Mouse (Mus musculus) MEL (cell line): Measurements from ENCODE around the gene Chst13. TPM values are rescaled to one million over a fixed set of nuclear protein-coding genes. Genes with fewer than 3 reads are reported as not detected.

ENCODE experiments used
- DNase-seq: peaks from one replicate; pipeline ENCODE4 v3.0.0; 2011; ENCODE audit warnings: low read depth, low spot score
- H3K27ac ChIP-seq: 2 replicates; pipeline ENCODE4 v1.5.1; 2012; ENCODE audit warnings: low read depth, mild to moderate bottlenecking, control low read depth, low read length, moderate library complexity; ENCODE audit not compliant: control insufficient read depth
- H3K27me3 ChIP-seq, 2 experiments: fragments of 150-350 bp in 1 of 2; sonication (generic) in 1 of 2; 2 replicates each; pipeline ENCODE4 v1.6.1; 2012; ENCODE audit warnings: low read length in 2 of 2, mild to moderate bottlenecking in 2 of 2, improper control_type of control experiment in 1 of 2, moderate library complexity in 1 of 2; ENCODE audit not compliant: insufficient read depth in 2 of 2, control insufficient read depth in 1 of 2
- H3K36me3 ChIP-seq, 2 experiments: 2 replicates each; pipeline ENCODE4 v1.6.1; 2012 to 2014; ENCODE audit warnings: low read length in 2 of 2, improper control_type of control experiment in 1 of 2, inconsistent platforms in 1 of 2, mild to moderate bottlenecking in 1 of 2; ENCODE audit not compliant: insufficient read depth in 2 of 2, control insufficient read depth in 1 of 2
- H3K4me1 ChIP-seq, 2 experiments: fragments of 150-350 bp in 1 of 2; sonication (generic) in 1 of 2; 2 replicates each; pipeline ENCODE4 v1.6.1; 2012; ENCODE audit warnings: low read length in 2 of 2, improper control_type of control experiment in 1 of 2, mild to moderate bottlenecking in 1 of 2; ENCODE audit not compliant: insufficient read depth in 2 of 2, control insufficient read depth in 1 of 2
- H3K4me3 ChIP-seq, 2 experiments: fragments of 150-350 bp in 1 of 2; sonication (generic) in 1 of 2; 2 replicates each; pipeline ENCODE4 v1.5.1; 2012; ENCODE audit warnings: low read depth in 2 of 2, low read length in 2 of 2, mild to moderate bottlenecking in 2 of 2, moderate library complexity in 2 of 2, control low read depth in 1 of 2, improper control_type of control experiment in 1 of 2; ENCODE audit not compliant: control insufficient read depth in 1 of 2, insufficient read depth in 1 of 2
- H3K79me2 ChIP-seq: 2 replicates; pipeline ENCODE4 v1.6.1; 2012; ENCODE audit warnings: mild to moderate bottlenecking, low read length, moderate library complexity; ENCODE audit not compliant: control insufficient read depth, poor library complexity, insufficient read depth
- H3K9ac ChIP-seq: 2 replicates; pipeline ENCODE4 v1.6.1; 2012; ENCODE audit warnings: low read depth, mild to moderate bottlenecking, control low read depth, low read length, moderate library complexity; ENCODE audit not compliant: control insufficient read depth, poor library complexity, severe bottlenecking
- H3K9me3 ChIP-seq: fragments of 150-350 bp; sonication (generic); replicated peaks from 2 replicates; pipeline ENCODE4 v1.6.1; 2012; ENCODE audit warnings: mild to moderate bottlenecking, low read length, improper control_type of control experiment, moderate library complexity; ENCODE audit not compliant: insufficient read depth
- BHLHE40 ChIP-seq: IDR thresholded peaks from 2 replicates; pipeline ENCODE4 v1.6.1; 2012; ENCODE audit warnings: low read depth, mild to moderate bottlenecking, inconsistent platforms, low read length, improper control_type of control experiment, borderline replicate concordance
- CHD2 ChIP-seq: IDR thresholded peaks from 2 replicates; pipeline ENCODE4 v1.6.1; 2011; ENCODE audit warnings: low read length, improper control_type of control experiment
- ELF1 ChIP-seq: IDR thresholded peaks from 2 replicates; pipeline ENCODE4 v1.6.1; 2014; ENCODE audit warnings: low read depth, mild to moderate bottlenecking, inconsistent platforms, low read length, improper control_type of control experiment, moderate library complexity
- ETS1 ChIP-seq: IDR thresholded peaks from 2 replicates; pipeline ENCODE4 v1.6.1; 2012; ENCODE audit warnings: low read depth, mild to moderate bottlenecking, inconsistent platforms, low read length, improper control_type of control experiment, moderate library complexity
- JUND ChIP-seq: IDR thresholded peaks from 2 replicates; pipeline ENCODE4 v1.6.1; 2011; ENCODE audit warnings: low read depth, mild to moderate bottlenecking, improper control_type of control experiment, low read length
- KAT2A ChIP-seq: conservative IDR thresholded peaks from 2 replicates; pipeline ENCODE4 v1.6.1; 2012; ENCODE audit warnings: low read depth, low read length, improper control_type of control experiment, inconsistent platforms
- MAFK ChIP-seq: IDR thresholded peaks from 2 replicates; pipeline ENCODE4 v1.6.1; 2011; ENCODE audit warnings: low read depth, mild to moderate bottlenecking, low read length, improper control_type of control experiment, borderline replicate concordance
- MAX ChIP-seq: IDR thresholded peaks from 2 replicates; pipeline ENCODE4 v1.6.1; 2011; ENCODE audit warnings: low read length, improper control_type of control experiment
- MEF2A ChIP-seq: IDR thresholded peaks from 2 replicates; pipeline ENCODE4 v1.6.1; 2014; ENCODE audit warnings: low read depth, mild to moderate bottlenecking, inconsistent platforms, low read length, improper control_type of control experiment; ENCODE audit not compliant: poor library complexity, insufficient replicate concordance, severe bottlenecking; ENCODE audit errors: extremely low read depth
- MYB ChIP-seq: IDR thresholded peaks from 2 replicates; pipeline ENCODE4 v1.6.1; 2011; ENCODE audit warnings: mild to moderate bottlenecking, low read depth, low read length, improper control_type of control experiment
- NELFE ChIP-seq: IDR thresholded peaks from 2 replicates; pipeline ENCODE4 v1.6.1; 2011; ENCODE audit warnings: low read depth, low read length, improper control_type of control experiment
- NRF1 ChIP-seq: IDR thresholded peaks from 2 replicates; pipeline ENCODE4 v1.6.1; 2014; ENCODE audit warnings: low read depth, mild to moderate bottlenecking, inconsistent platforms, low read length, improper control_type of control experiment, moderate library complexity; ENCODE audit not compliant: poor library complexity, insufficient read depth, severe bottlenecking
- POLR2A ChIP-seq, 2 experiments: IDR thresholded peaks; 2 replicates each; pipeline ENCODE4 v1.6.1; 2011 to 2012; ENCODE audit warnings: low read length in 2 of 2, mild to moderate bottlenecking in 2 of 2, control low read depth in 1 of 2, improper control_type of control experiment in 1 of 2, low read depth in 1 of 2, moderate library complexity in 1 of 2; ENCODE audit not compliant: control insufficient read depth in 1 of 2, insufficient read depth in 1 of 2, poor library complexity in 1 of 2
- POLR2AphosphoS2 ChIP-seq: IDR thresholded peaks from 2 replicates; pipeline ENCODE4 v1.6.1; 2011; ENCODE audit warnings: low read length, improper control_type of control experiment
- POLR2AphosphoS5 ChIP-seq: IDR thresholded peaks from 2 replicates; pipeline ENCODE4 v1.6.1; 2012; ENCODE audit warnings: low read depth, borderline replicate concordance, mild to moderate bottlenecking, inconsistent platforms, low read length, moderate library complexity, mixed read lengths
- RAD21 ChIP-seq: IDR thresholded peaks from 2 replicates; pipeline ENCODE4 v1.6.1; 2011; ENCODE audit warnings: mild to moderate bottlenecking, low read depth, low read length, improper control_type of control experiment
- SIN3A ChIP-seq: IDR thresholded peaks from 2 replicates; pipeline ENCODE4 v1.6.1; 2012; ENCODE audit warnings: low read length, improper control_type of control experiment, inconsistent platforms
- SMC3 ChIP-seq: IDR thresholded peaks from 2 replicates; pipeline ENCODE4 v1.6.1; 2011; ENCODE audit warnings: low read depth, low read length, improper control_type of control experiment
- TBP ChIP-seq: IDR thresholded peaks from 2 replicates; pipeline ENCODE4 v1.8.0; 2011; ENCODE audit warnings: low read depth, low read length, improper control_type of control experiment
- TCF12 ChIP-seq: IDR thresholded peaks from 2 replicates; pipeline ENCODE4 v1.6.1; 2014; ENCODE audit warnings: low read depth, mild to moderate bottlenecking, inconsistent platforms, low read length, improper control_type of control experiment, moderate library complexity
- ZMIZ1 ChIP-seq: IDR thresholded peaks from 2 replicates; pipeline ENCODE4 v1.6.1; 2012; ENCODE audit warnings: low read depth, mild to moderate bottlenecking, inconsistent platforms, low read length, improper control_type of control experiment, moderate library complexity
- polyA plus RNA-seq, 2 experiments: library from polyadenylated mRNA; stranded (reverse) in 1 of 2; unstranded in 1 of 2; fragments of >175 nt in 1 of 2; fragments of >200 nt in 1 of 2; gene quantifications; 2 replicates each; pipeline versions ENCODE4 v1.2.1 to v1.2.4; 2012; ENCODE audit warnings: low replicate concordance in 2 of 2, low read depth in 1 of 2; ENCODE audit not compliant: insufficient read length in 2 of 2, insufficient read depth in 1 of 2, missing spikeins in 1 of 2
- total RNA-seq: library from RNA; depleted of rRNA; stranded (reverse); fragments of 300-350 nt; gene quantifications from 2 replicates; pipeline ENCODE4 v1.2.3, GENCODE M21; 2012

The Chst13 gene
- total and polyA plus RNA-seq, 3 experiments: not detected

- no peaks in the 10 kb centered on the region for H3K36me3 ChIP-seq
- 0 out of 4 replicates have a peak, but pooled peaks cover 0 to 2% of the 10 kb centered on the region in 2 experiments for H3K27me3 ChIP-seq
- H3K79me2 ChIP-seq: no peaks in the 10 kb centered on the region
- no peak for TF ChIP-seq SIN3A
- TF ChIP-seq TBP: no peak
- TF ChIP-seq KAT2A: no peak
- no peak for TF ChIP-seq MEF2A
- no peak for TF ChIP-seq MAX
- TF ChIP-seq POLR2A (IDR thresholded peaks at IDR 0.05; ENCODE audit: control insufficient read depth in 1 of 2, insufficient read depth in 1 of 2, low read depth in 1 of 2, low read length in 2 of 2, poor library complexity in 1 of 2): no peak
- no peak for TF ChIP-seq POLR2AphosphoS2
- TF ChIP-seq MAFK: no peak
- no peak overlapping the region for H3K9ac ChIP-seq
- no peak for DNase-seq
- H3K4me3 ChIP-seq: no peak overlapping the region
- no peaks in the 10 kb centered on the region for H3K4me1 ChIP-seq
- H3K27ac ChIP-seq: no peak overlapping the region
- no peaks in the 10 kb centered on the region for H3K9me3 ChIP-seq
Measured at GRCm38 (mm10) chr6:90347183-90347582, 22.2 kb upstream of the Chst13 start.

GRCm38 (mm10) chr6:90342343-90342742, 17.4 kb upstream of the Chst13 start:
- H3K4me1 ChIP-seq: no peaks in the 10 kb centered on the region
- no peak overlapping the region for H3K4me3 ChIP-seq
- no peaks in the 10 kb centered on the region for H3K36me3 ChIP-seq
- H3K79me2 ChIP-seq: no peaks in the 10 kb centered on the region
- H3K9ac ChIP-seq: no peak overlapping the region
- H3K9me3 ChIP-seq: no peaks in the 10 kb centered on the region
- H3K27ac ChIP-seq: no peak overlapping the region
- TF ChIP-seq TBP: no peak
- no peak for TF ChIP-seq NRF1
- TF ChIP-seq CHD2: no peak
- no peak for TF ChIP-seq JUND
- TF ChIP-seq ETS1: no peak
- TF ChIP-seq ZMIZ1: no peak
- no peak for TF ChIP-seq ELF1
- no peak for TF ChIP-seq KAT2A
- TF ChIP-seq SMC3: no peak
- no peak for TF ChIP-seq POLR2AphosphoS5
- no peak for DNase-seq
- no peaks in the 10 kb centered on the region for H3K27me3 ChIP-seq

- no peak overlapping the region for H3K27ac ChIP-seq
- no peaks in the 10 kb centered on the region for H3K79me2 ChIP-seq
- no peak for TF ChIP-seq NELFE
- no peak for TF ChIP-seq BHLHE40
- no peak for TF ChIP-seq NRF1
- TF ChIP-seq MYB: no peak
- TF ChIP-seq POLR2AphosphoS5: no peak
- TF ChIP-seq TCF12: no peak
- TF ChIP-seq POLR2AphosphoS2: no peak
- TF ChIP-seq RAD21: no peak
- TF ChIP-seq, all 39 proteins: peak for 0
- Histone ChIP-seq H3K4me1 (no peaks in the 10 kb centered on the region), H3K4me3 (no peak overlapping the region), H3K9me3 (no peaks in the 10 kb centered on the region), H3K27me3 (no peaks in the 10 kb centered on the region), H3K36me3 (no peaks in the 10 kb centered on the region), H3K9ac (no peak overlapping the region)
- DNase-seq: no peak
Measured at GRCm38 (mm10) chr6:90334244-90334643, 9.3 kb upstream of the Chst13 start.
